Mouse (Mus musculus): ENCODE data around the gene Dmac2. TPM values are rescaled to one million over a fixed set of nuclear protein-coding genes. Genes with fewer than 3 reads are reported as not detected.

Gene Dmac2
- total RNA-seq (2023), result 67.2 TPM

DNA sequence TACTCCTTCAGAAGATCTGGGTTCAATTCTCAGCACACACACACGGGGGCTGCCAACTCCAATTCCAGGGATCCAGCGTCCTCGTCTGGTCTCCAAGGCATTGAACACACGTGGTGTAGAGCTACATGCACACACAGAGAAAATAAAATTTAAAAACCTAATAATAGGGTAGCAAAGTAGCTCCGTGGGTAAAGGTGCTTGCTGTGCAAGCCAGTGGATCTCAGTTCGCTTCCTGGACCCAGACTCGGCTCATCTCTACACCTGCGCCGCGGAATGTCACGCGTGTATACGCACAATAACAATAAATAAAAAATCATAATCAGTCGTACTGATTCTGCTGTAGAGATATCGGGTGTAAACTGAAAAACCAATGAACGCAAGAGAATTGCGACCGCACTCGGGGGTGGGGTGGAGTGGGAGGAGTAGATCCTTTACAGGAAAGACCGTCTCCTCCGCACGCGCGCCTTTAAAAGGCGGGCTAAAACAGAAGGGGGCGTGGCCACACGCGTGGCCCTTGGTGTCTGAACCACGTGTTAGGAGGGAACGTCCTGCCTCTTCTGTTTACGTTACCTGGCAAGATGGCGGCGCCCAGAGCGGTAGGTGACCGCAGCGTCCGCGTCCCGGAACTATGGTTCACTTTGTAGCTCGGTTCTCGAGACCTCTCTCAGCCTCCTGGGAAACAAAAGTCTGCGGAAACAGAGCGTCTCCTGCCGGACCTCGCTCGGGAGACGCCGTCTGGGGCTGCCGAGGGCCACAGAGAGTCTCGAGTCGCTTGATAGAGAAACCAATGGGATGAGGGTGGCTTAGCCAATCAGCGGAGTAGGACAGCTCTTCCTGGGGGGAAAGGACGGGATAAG, at the start of gene Dmac2:
Gene Dmac2 (plus strand): TSS at position 550 of the 857 bp plus-strand sequence.

DNA sequence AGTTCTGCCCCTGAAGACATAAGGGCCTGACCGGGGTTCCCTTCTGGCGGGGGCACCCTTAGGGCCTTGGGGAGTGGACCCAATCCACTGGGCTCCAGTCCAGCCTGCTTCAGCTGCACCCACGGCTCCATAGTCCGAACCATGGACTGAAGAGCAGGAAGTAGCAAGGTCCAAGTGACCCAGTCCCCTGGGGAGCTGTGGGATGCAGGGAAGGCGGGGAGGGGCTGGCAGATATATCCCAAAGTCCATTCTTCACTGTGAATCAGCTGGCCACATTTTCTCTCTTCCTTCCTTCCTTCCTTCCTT, 3.6 kb upstream of the Dmac2 start, which contains the start of gene Erich4:
Gene Erich4 (minus strand): TSS at position 187 of the 306 bp plus-strand sequence.

DNA sequence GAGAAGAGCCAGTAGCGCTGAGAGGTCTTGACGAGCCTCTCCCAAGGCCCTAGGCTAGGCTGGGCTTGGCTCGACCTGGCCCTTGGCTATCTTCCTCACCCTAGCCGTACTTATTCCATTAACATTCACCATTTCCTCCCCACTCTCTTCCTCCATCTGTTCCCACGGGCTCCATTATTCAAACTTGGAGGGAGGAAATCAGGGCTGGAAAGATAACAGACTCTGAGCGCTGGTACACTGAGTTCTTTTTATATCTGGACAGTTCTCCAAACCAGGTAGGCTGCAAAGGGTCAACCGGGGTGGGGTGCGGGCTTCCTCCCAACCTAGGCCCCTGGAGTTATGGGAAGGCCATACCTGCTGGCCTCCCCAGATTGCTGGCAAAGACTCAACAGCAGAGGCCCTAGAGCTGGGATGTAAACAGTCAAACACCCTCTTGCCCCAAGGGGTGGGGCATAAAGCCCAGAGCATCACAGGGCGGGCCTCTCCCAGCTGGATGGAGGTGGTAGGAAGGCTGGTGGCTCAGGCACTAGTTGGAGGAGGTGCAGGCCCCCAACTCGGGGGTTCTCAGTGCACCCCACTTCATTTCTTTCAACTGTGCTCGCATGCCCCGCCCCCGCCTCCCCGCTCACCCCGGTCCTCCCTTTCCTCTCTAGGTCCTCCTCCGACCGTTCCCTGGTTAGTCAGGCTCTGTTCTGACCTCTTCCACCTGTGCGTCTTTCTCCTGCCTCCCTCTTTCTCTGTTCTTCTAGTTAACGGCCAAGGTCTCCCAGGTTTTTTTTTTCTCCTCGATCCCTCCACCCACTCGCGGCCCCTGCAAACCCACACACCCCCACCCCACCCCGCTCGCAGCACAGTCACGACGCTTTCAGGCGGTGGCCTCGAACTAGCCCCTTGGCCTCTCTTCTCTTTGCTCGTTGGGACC, 7.6 kb downstream of the Dmac2 start, which contains the start of gene B3gnt8:
Gene B3gnt8 (plus strand): TSS at position 146 of the 922 bp plus-strand sequence.

DNA sequence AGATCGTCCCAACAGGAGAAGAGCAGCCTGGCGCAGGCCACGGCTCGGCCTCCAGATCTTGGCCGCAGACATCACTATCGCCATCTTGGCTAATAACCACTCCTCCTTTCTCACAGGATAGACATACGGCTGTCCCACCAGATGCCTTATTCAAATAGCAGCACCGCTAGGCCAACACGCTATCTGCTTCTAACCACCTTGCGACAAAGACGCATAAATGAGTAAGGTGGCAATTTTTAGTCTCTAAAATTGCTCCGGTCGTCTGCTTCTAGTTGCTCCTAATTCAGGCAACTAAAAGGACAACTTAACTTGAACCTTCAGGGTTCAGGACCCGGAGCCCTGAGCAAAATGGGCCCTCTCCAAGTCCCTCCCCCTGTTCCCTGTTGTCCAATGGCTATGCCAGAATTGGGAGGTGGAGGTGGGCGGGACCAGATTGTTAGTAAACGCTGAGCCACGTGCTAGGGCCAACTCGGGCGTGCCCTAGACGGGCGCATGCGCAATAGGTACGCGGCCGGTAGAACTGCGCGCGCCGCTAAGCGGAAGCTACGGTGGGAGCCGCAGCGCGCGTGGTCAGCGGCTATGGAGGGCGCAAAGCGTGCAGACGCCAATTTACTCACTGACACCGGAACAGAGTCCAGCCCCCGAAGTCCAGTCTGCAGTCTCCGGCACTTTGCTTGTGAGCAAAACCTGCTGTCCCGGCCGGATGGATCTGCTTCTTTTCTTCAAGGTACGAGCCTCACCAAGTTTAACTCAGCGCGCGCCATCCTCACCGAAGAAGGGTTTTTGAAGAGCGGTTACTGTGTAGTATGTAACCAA, 39.7 kb downstream of the Dmac2 start, which contains the start of the genes Bckdha and Exosc5:
Gene Bckdha (minus strand): TSS at position 325 of the 816 bp plus-strand sequence.
Gene Exosc5 (plus strand): TSS at position 508 of the 816 bp plus-strand sequence.

DNA sequence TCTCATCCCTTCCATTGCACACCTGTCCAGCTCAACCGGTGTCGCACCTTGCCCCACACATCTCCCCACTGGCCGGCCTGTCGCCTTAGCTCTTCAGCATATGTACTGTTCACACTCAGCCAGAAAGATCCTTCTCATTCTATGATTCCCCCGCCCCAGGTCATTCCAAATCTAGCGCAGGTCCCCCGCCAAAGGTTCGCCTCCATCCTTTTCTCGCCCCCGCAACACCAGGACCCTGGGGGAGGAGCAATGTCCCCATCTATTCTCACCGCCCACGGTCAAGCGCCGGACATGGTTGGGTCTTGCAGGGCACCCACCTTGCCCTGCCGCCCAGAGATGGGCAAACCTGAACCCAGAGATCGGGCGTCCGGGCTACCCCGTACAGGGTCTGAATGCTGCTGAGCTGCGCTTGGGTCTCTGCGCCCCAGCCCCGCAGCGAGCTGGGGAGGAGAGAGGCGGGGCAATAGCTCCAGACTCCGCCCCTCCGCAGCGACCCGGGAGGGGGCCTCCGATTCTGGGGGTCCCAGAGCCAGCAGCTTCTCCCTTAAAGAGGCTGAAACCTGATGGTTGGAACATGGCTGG, 55.6 kb downstream of the Dmac2 start, which contains the start of gene Tmem91:
Gene Tmem91 (minus strand): TSS at position 448 of the 582 bp plus-strand sequence.

Other genes starting within 250 kb of the Dmac2 start
- not detected for gene Cnfn, start 249.7 kb upstream of the Dmac2 start, total RNA-seq (2023)
- 14.6 TPM for gene Lipe, start 220.7 kb upstream of the Dmac2 start, total RNA-seq (2023)
- not detected for gene Cxcl17, start 206.5 kb upstream of the Dmac2 start, total RNA-seq (2023)
- 2.2 TPM for gene Ceacam1, start 141.8 kb upstream of the Dmac2 start, total RNA-seq (2023)
- not detected for gene Ceacam2, start 79.6 kb upstream of the Dmac2 start, total RNA-seq (2023)
- not detected for gene Erich4, start 3.5 kb upstream of the Dmac2 start, total RNA-seq (2023)
- gene B3gnt8, start 7.2 kb downstream of the Dmac2 start, total RNA-seq (2023), result 0.68 TPM
- 22.5 TPM for gene Bckdha, start 39.6 kb downstream of the Dmac2 start, total RNA-seq (2023)
- gene Exosc5, start 39.8 kb downstream of the Dmac2 start, total RNA-seq (2023), result 61.9 TPM
- not detected for gene Tmem91, start 55.8 kb downstream of the Dmac2 start, total RNA-seq (2023)
- gene B9d2, start 61.4 kb downstream of the Dmac2 start, total RNA-seq (2023), result 31.5 TPM
- 147 TPM for gene Tgfb1, start 67.6 kb downstream of the Dmac2 start, total RNA-seq (2023)
- 106 TPM for gene Ccdc97, start 99.7 kb downstream of the Dmac2 start, total RNA-seq (2023)
- 219 TPM for gene Hnrnpul1, start 135.3 kb downstream of the Dmac2 start, total RNA-seq (2023)
- gene Axl, start 169.3 kb downstream of the Dmac2 start, total RNA-seq (2023), result 7.1 TPM
- 11.1 TPM for gene Cyp2s1, start 197.5 kb downstream of the Dmac2 start, total RNA-seq (2023)

Data from CD4-positive naive resting alpha-beta T cell, adult 57 days (primary cell).